Mouse (Mus musculus): ENCODE results near the gene Vwa7.
A peak's percentile ranks its signal among the peaks of the same experiment; 100 is the strongest.
"Not testable (repeated sequence)": the region's sequence is repeated elsewhere in the genome, so short reads cannot be mapped to it uniquely, and the experiment has no call there.

Vwa7 gene

DNA sequence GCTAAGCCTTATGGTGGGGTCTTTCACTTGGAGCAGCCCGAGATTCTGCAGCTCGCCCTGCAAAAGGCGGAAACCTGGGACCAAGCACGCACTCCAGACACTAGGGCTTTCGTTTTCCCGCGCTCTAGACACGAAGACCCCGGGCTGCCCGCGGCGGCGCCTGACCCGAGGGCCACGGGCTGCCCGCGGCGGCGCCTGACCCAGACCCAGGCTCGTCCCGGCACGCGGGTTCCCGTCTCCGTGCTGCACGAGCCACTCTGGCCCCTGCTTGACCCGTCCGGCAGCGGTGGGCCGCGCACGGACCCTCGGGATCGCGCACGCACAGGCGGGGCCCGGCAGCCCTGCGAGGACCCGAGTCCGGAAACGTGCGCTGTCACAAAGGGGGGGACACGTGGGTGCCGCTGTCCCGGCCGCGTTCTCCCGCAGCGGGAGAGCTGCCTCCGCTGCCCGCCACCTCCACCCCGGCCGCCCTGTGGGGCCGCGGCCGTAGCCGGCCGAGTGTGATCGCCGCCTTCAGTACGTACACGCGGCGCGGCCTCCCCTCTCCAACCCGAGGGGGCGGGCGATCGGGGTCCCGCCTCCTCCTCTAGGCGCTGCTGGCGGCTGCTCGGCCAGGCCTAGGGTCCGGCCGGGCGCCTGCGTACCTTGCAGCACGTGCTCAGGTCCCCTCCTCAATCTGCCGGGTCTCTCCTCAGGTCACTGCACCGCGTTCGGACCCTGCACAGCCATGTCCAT, 15.5 kb upstream of the Vwa7 start, which contains the start of gene Vars:
Vars (plus strand) TSS at position 271 of the 735 bp plus-strand sequence.
- DNase-seq (ENCODE audit: low spot score in 2 of 2), result peak; percentile 53 to 72

DNA sequence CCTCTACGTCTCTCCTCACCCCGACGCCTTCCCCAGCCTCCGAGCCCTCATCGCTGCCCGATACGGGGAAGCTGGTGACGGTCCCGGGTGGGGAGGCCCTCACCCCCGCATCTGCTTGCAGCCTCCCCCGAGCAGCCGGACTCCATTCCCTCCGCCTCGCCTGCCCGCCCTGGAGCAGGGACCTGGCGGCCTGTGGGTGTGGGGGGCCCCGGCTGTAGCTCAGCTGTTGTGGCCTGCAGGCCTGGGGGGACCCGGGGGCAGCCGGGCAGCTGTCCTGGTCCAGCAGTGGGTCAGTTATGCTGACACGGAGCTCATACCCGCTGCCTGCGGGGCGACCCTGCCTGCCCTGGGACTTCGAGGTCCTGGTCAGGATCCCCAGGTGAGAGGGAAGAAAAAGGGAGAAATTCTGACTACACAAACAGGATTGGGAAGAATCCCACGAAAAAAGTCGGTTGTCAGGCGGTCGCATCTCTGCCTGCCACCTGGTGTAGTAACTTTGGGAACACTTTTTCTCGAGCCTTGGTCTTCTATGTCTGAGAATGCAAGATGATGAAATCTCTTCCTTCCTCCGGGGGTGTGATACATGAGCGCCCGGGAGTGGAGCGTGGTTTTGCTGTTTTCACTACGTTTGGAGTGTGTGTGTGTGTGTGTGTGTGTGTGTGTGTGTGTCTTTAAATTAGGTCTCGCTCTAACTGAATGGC, 14.8 kb upstream of the Vwa7 start:
- DNase-seq (ENCODE audit: low spot score in 2 of 2), result peak in 1 of 2 experiments; percentile 32

DNA sequence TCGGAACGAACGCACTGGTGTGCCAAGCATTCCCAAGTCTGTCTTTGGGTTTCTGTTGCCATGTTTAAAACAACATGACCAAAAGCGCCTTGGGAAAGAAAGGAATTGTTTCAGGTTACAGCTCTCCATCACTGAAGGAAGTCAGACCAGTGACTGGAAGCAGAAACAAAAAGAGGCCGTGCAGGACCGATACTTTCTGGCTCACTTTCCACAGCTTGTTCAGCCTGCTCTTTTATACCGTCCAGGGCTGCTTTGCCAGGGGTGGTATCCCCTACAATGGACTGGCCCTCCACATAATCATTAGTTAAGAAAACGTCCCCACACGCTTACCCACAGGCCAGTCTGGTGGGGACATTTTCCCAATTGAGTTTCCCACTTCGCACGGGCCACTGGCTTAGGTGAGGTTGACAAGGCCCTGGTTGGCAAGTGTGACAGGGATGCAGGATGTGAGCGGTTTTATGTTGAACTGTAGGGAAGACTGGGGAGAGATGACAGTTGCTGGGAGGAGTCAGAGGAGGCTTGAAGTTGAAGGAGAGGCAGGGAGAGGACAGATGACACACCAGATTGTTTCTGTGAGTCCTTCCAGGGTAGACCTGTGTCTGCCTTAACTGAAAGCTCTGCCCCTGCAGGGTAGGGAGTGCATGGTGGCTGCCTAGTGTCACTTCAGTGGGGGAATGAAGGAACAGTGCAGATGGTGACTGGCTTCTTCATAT, 14.1 kb upstream of the Vwa7 start:
- DNase-seq (ENCODE audit: low spot score in 2 of 2), result no peak

DNA sequence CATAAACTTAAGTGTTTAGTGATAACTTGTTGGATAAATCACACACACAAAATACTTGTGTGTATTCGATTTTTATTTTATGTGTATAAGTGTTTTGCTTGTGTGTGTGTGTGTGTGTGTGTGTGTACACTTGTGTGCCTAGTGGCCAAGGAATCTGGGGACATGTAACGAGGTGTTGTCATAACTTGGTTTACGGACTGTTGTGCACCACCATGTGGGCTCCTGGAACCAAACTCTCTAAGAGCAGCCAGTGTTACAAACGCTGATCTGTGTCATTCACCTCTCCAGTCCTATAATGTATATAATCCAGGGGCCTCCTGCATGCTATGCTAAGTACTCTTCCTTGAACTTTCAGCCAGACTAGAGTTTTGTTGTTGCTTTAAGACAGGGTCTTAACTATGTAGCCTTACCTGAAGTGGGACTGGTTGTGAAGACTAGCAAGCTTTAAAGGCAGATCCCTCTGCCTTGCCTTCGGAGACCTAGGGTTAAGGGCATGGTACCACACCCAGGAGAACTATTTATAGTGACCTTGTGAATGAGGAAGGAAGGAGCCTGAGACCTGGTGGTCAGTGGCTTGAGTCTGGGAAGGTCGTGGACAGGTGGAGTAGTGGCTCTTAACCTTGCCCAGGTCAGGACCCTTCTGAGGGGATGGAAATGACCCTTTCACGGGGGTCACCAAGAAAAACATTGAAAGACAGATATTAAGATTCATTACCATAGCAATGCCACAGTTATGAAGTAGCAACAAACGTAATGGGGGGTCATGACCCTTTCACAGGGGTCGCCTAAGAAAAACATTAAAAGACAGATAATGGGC, 13.1 kb upstream of the Vwa7 start:
- DNase-seq (ENCODE audit: low spot score in 2 of 2), result no peak

DNA sequence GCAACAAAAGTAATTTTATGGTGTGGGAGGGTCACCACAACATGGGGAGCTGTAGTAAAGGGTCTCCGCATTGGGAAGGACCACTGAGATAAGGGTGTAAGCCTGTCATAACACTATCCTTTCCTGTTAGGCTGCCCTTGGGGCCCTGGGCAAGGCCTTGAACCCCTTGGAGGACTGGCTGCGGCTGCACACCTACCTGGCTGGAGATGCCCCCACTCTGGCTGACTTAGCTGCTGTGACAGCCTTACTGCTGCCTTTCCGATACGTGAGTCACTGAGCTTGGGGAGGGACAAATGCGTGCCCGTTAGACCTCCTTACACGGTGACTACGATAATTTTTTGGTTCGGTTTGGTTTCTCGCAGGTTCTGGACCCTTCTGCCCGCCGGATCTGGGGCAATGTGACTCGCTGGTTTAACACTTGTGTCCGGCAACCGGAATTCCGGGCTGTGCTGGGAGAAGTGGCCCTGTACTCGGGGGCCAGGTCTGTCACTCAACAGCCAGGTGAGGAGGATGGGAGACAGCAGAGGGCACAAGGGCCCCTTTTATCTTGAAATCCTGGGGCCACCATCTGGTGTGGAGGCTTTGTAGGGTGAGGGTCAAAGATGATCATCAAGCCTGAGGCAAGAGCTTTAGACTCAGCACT, 12.2 kb upstream of the Vwa7 start:
- no peak for DNase-seq (ENCODE audit: low spot score in 2 of 2)

DNA sequence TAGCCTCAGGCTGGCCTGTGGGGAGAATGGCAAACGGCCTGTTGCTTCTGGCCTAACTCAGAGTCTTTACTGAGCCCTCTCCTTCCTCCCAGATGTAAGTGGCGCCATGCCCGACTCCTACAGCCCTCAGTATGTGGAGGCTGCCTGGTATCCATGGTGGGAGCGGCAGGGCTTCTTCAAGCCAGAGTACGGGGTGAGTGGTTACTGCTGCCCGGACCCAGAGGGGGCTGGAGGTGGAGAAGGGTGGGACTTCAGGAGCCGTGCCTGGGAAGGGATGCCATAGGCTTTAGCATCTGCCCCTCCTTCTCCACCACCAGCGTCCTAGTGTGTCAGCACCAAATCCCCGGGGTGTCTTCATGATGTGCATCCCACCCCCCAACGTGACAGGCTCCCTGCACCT, 11.2 kb upstream of the Vwa7 start:
- no peak for DNase-seq (ENCODE audit: low spot score in 2 of 2)

DNA sequence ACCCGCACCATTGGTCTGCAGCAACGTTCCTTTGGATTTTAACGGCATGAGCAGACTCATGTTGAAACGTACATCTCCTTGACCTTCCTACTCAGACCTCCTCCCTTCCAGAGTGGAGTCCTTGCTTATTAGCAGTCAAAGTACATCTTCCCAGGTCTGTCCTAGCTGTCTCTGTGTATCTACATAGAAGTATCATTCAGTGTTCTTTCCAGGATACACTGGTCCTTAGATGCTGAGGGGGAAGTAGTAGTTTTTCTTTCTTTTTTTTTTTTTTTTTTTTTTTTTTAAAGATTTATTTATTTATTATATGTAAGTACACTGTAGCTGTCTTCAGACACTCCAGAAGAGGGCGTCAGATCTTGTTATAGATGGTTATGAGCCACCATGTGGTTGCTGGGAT, 10.5 kb upstream of the Vwa7 start:
- not testable (repeated sequence) for DNase-seq (ENCODE audit: low spot score in 2 of 2)

DNA sequence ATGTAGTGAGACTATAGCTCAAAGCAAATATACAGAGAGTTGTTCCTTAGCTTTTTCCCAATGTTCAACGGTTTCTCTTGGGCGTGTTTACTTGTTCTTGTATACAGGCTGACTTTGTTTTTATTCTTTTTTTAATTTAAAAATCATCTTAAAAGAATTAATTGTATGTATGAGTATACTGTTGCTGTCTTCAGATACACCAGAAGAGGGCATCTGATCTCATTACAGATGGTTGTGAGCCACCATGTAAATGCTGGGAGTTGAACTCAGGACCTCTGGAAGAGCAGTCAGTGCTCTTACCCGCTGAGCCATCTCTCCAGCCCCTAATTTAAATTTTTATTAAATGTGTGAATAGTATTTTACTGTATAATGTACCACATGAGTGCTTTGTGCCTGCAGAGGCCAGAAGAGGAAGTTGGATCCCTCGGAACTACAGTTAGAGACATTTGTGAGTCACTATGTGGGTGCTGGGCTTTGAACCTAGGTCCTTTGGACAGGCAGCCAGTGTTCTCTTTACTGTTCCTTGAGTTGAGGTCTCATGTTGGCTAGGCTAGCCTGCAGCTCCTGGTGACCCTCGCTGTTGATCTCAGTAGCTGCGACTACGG, 8.9 kb upstream of the Vwa7 start:
- no peak for DNase-seq (ENCODE audit: low spot score in 2 of 2)

DNA sequence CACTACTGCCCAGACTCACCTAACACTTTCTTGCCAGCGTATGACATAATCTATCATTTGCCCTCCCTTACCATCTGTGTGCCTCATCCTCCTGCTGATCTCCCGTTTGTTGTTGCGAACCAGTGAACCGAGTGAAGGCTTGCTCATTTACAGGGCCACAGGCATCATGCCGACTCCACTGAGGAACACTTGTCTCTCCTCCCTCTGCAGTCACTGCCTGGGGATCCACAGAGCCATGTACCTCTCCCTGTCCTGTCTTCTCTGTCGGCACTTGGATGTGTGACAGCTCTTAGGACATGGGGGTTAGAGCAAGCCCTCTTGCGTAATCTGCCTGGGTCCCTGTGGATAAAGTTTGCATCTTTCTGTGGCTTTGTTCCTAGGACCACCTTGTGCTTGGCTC, 6.8 kb upstream of the Vwa7 start:
- DNase-seq (ENCODE audit: low spot score in 2 of 2), result no peak

DNA sequence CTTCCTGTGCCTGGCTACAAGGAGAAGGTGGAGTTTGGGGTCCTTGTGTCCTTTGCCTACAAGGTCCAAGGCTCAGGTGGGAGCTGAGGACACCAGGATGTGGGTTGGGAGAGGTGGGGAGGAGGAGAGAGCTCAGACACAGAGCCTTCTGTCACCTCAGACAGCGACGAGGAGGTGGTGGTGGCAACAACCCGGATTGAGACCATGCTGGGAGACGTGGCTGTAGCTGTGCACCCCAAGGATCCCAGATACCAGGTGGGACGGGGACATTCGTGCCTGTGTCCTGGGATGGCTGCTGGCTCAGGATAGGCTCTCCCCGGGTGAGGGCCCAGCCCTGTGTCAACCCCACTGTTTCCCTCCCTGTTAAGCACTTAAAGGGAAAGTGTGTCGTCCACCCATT, 4.9 kb upstream of the Vwa7 start:
- no peak for DNase-seq (ENCODE audit: low spot score in 2 of 2)

DNA sequence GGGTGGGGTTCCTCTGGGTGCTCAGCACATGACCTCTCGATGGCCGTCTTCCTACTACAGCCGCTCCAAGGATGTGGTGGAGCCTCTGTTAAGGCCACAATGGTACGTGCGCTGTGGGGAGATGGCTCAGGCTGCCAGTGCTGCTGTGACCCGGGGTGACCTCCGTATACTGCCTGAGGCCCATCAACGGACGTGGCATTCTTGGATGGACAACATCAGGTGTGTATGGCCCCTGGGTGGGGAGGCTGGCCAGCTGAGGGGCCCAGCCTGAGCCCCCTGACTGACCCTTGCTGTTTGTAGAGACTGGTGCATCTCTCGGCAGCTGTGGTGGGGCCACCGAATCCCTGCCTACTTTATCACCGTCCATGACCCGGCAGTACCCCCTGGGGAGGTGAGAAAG, 3.9 kb upstream of the Vwa7 start:
- DNase-seq (ENCODE audit: low spot score in 2 of 2), result no peak

DNA sequence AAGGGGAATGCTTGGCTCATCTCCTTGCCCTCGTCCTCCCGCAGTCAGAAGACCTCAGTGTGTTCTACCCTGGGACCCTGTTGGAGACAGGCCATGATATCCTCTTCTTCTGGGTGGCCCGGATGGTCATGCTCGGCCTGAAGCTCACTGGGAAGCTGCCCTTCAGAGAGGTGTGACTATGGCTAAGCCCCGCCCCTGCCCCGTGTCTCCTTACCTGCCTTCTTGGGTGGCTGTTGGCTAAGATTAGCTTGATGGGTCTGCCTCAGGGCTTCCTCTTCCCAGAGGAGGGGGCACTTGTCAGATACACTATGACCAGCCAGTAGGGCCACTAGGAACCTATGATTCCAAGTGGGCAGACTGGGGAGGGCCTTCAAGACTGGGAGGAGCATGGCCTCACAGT, 3.2 kb upstream of the Vwa7 start:
- no peak for DNase-seq (ENCODE audit: low spot score in 2 of 2)

DNA sequence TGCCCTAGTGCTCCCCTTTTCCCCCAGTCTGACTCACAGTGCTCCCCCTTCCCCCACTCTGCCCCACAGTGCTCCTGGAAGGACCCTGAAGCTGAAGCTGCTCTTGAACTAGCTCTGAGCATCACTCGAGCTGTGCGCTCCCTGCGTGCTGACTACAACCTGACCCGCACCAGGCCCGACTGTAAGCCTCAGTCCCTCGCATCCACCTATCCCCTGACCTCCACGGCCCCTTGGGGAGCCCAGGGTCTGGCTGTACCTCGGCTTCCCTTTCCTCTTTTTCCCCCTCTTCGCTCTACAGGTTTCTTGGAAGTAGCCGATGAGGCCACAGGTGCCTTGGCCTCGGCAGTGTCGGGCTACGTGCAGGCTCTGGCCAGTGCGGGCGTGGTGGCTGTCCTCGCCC, 1.1 kb upstream of the Vwa7 start:
- no peak for DNase-seq (ENCODE audit: low spot score in 2 of 2)

DNA sequence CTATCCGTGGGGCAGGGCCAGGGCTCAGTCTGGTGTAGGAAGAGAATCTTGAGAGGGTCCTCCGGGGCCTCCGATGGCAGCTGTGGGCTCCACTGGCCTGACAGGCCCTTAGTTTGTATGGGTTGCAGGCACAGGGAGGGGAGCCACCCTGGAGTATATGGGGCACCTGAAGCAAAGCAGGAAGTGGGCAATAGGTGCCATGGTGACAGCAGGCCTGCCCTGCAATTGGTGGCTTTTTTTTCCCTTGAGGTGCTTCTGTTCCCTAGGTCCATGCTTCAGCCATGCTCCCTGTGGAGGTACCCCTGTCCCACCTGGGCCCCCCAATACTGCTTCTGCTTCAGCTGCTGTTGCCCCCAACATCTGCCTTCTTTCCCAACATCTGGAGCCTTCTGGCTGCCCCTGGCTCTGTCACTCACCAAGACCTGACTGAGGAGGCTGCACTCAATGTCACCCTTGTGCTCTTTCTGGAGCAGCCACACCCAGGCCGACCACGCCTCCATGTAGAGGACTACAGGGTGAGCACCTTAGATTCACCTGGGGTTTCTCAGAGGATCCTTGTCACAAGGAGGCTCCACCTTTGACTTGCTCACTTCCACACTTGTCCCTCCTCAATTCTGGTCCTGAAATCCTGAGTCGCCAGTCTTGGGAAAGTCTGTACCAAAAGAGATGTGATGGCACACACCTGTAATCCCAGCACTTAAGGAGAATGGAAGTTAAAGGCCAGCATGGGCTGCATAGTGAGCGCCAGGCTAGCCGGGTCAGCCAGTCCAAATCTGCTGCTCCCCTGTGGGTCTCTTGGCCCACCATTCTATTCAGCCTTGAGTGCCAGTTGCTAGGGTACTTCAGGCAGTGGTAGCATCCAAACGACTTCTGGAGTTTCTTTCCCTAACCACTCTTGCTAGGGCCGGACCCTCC, 669 bp downstream of the Vwa7 start:
- no peak for DNase-seq (ENCODE audit: low spot score in 2 of 2)

DNA sequence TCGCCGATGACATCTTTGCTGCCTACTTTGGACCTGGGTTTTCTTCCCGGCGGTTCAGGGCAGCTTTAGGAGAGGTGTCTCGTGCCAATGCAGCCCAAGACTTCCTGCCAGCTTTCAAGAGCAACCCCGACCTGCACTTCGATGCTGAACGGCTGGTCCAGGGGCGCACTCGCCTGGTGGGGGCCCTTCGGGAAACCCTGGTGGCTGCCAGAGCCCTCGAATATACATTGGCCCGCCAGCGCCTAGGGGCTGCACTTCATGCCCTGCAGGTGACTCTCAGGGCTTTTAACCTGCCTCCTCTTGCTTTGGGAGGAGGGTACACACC, 1.3 kb downstream of the Vwa7 start:
- no peak for DNase-seq (ENCODE audit: low spot score in 2 of 2)

DNA sequence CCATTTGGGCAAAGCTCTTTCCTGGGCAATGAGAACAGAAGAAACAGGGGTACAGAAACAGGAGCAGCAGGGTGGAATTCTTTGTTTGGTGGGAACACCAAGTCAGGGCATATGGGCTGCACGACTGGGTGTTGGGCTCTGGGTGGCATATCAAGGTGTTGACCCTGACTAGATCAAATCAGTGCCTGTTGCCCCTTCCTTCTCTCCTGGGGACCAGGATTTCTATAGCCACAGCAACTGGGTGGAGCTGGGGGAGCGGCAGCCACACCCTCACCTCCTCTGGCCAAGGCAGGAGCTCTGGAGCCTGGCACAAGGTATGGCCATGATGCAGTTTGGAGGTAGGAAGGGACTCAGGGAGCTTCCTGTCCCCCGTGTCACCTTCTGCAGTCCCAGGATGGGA, 1.8 kb downstream of the Vwa7 start:
- no peak for DNase-seq (ENCODE audit: low spot score in 2 of 2)

DNA sequence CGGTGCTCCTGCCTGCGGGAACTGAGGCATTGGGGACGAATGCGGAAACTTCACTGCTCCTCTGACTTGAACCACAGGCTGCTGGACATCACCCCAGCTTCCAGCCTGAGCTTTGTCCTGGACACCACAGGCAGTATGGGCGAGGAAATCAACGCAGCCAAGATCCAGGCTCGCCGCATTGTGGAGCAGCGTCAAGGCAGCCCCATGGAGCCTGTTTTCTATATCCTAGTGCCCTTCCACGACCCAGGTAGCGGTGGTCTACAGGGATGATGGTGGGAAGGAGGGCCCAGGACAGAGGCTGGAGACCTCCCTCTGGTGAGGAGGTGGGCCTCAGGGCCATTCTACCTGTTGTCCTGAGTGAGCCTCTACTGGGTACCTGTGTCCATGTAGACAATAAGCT, 3.5 kb downstream of the Vwa7 start:
- no peak for DNase-seq (ENCODE audit: low spot score in 2 of 2)

DNA sequence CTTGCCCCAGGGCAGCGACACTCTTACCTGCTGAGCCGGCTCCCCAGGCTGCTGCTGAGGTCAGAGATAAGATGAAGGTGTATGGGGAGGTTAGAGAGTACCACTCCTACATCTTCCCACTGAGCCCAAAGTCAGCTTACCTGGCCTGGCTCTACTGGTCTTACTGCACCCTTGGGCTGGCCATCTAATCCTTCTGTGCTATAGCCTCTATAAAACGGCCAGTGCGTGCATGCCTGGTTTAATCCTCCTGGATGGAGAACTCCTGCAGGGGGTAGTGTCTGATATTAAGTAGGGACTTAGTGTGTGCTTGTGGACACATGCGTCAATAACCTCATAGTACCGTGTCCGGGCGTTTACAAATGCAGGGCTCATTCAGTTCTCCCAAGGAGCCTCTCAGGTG, 4.2 kb downstream of the Vwa7 start:
- no peak for DNase-seq (ENCODE audit: low spot score in 2 of 2)

DNA sequence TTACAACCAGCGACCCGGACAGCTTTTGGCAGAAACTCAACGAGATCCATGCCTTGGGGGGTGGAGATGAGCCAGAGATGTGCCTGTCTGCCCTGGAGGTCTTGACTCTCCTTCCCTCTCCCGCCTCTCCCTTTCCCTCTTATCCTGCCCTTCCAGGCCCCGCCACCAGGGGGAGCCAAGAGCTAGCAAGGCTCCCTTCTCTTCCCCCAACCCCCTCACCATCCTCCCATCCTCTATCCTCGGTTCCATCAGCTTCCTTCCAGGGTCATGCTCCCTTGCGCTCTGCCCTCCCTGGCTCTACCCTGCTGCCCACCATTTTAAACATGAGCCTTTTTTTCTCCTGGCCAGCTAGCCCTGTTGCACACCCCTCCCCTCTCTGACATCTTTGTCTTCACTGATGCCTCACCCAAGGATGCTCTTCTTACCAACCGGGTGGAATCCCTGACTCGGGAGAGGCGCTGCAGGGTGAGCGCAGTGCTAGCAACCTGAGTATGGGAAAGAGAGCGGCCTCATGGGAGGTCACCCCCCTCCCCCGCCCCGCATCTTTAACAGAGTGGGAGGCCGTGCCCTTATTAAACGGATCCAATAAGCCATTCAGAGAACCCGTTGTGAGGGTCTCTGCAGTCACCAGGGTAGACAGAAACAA, 4.9 kb downstream of the Vwa7 start:
- DNase-seq (ENCODE audit: low spot score in 2 of 2), result peak; percentile 55 to 90
